Mouse (Mus musculus): Measurements from ENCODE around the gene Gab1.
A peak's percentile ranks its signal among the peaks of the same experiment; 100 is the strongest.

The Gab1 gene

DNA sequence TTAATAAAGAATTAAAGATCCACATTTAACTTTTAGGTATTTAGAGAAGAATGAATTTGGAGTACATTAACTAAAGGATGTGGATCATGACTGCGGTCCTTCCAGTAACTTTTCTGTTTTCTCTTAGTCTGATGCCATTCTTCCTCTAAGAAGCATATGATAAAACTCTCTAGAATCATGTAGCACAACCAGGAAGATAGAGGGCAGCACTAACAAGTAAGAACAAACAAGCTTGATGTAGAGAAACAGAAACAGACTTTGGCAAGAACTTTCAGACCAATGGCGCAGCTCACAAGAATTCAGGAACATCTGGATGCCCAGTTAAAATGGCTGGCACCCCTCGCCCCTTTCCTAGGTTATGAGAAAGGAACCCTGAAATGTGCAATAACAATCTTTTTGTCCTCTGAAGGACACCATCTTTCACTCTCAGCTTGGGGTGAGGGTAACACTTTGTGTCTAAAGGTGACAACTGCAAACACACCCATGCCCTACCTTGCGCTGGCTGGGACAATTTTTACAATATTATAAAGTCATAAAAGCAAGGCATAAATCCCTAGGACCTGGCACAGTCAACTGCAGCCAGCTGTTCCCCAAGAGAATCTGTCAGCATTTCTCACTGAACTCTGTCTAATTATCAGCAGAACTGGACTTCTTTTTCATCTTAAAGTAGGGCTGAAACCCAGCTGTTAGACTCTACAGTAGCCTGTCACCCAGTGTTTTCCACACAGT is 107.4 kb downstream of the Gab1 start:
- no peak for ATAC-seq (ENCODE audit: insufficient number of reproducible peaks, low FRiP score, low TSS enrichment)

DNA sequence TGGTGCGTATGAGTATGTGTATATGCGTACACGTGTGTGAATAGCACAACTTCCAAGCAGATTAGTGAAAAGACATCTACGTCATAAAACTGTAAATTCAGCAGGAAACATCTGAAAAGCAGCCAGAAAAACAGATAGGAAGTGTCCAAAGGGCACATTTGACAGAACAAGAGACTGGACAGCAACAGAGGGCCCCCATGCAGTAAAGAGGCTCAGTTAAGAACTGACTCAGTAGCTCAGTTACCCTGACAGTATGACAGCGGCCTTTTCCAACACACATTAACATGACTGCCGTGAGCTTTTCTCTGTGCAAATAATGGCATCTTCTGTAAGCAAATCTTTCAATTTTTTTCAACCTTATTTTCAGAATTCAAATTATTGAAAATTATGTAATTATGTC is 111.9 kb downstream of the Gab1 start:
- ATAC-seq (ENCODE audit: insufficient number of reproducible peaks, low FRiP score, low TSS enrichment), result no peak

- peak; percentile 87 for ATAC-seq (ENCODE audit: insufficient number of reproducible peaks, low FRiP score, low TSS enrichment)
These were observed 127.2 kb downstream of the Gab1 start for GRCm38 (mm10) chr8:80753017-80753715.

GRCm38 (mm10) chr8:80752429-80752828 is 127.9 kb downstream of the Gab1 start:
- ATAC-seq (ENCODE audit: insufficient number of reproducible peaks, low FRiP score, low TSS enrichment), result no peak

- ATAC-seq (ENCODE audit: insufficient number of reproducible peaks, low FRiP score, low TSS enrichment), result no peak
These were observed 131.2 kb downstream of the Gab1 start for GRCm38 (mm10) chr8:80749091-80749490.

DNA sequence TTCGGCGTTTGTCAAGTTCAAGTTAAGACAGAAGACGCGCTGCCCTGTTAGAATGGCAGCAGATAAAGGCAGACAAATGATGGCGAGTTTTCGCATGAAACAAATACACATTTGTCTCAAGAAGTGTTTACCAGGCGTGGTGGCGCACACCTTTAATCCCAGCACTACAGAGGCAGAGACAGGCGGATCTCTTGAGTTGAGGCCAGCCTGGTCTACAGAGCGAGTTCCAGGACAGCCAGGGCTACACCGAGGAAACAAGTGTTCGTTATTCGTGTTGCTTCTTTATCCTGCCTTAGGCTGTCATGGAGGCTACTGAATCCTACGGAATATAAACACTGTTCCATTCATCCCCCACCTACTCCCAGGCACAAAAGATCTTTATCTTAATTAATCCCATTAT is 140.4 kb downstream of the Gab1 start:
- no peak for ATAC-seq (ENCODE audit: insufficient number of reproducible peaks, low FRiP score, low TSS enrichment)

GRCm38 (mm10) chr8:80739155-80739924 is 141.0 kb downstream of the Gab1 start, which contains the start of gene Smarca5:
Smarca5 (minus strand) TSS chr8:80739497.
- ATAC-seq (ENCODE audit: insufficient number of reproducible peaks, low FRiP score, low TSS enrichment), result peak; percentile 98

GRCm38 (mm10) chr8:80738388-80739154 is 141.7 kb downstream of the Gab1 start:
- ATAC-seq (ENCODE audit: insufficient number of reproducible peaks, low FRiP score, low TSS enrichment), result peak; percentile 71

DNA sequence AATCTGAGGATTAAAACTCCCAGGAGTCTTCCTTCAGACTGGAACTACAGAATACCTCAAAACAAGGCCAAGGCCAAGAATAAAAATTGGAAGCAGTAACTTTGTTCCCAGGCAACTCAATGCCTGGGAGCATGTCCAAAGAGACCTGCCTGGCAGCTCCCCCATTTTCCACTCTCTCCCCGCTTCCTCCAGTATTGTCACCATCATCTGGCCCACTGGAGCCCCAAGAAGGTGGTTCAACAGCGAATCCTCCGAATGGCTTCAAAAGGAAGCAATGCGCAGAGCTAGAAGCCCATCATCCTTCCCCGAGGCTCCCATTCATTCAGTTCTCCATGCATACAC is 142.3 kb downstream of the Gab1 start:
- ATAC-seq (ENCODE audit: insufficient number of reproducible peaks, low FRiP score, low TSS enrichment), result no peak; the same call in 1 of the 2 replicates

- ATAC-seq (ENCODE audit: insufficient number of reproducible peaks, low FRiP score, low TSS enrichment), result no peak
These were observed 148.0 kb downstream of the Gab1 start for GRCm38 (mm10) chr8:80732326-80732725.

- ATAC-seq (ENCODE audit: insufficient number of reproducible peaks, low FRiP score, low TSS enrichment), result no peak
These were observed 165.9 kb downstream of the Gab1 start for GRCm38 (mm10) chr8:80714461-80714860.
